Mouse (Mus musculus) hindbrain, embryonic 15.5 days (tissue): Measurements from ENCODE around the gene Fam240b. TPM values are rescaled to one million over a fixed set of nuclear protein-coding genes. Genes with fewer than 3 reads are reported as not detected.

ENCODE experiments used
- ATAC-seq: fragments of 200-750 bp; cut with Nextera tagmentation; 2 replicates; pipeline ENCODE4 v1.8.0; 2017; ENCODE audit warnings: low read depth, moderate number of reproducible peaks, moderate TSS enrichment; ENCODE audit not compliant: low FRiP score
- H3K27ac ChIP-seq: fragments of 300-500 bp; sonication (generic); replicated peaks from 2 replicates; pipeline ENCODE4 v1.5.1; 2015; ENCODE audit warnings: mild to moderate bottlenecking, inconsistent platforms
- H3K27me3 ChIP-seq: fragments of 300-500 bp; sonication (generic); 2 replicates; pipeline ENCODE4 v1.6.1; 2015; ENCODE audit warnings: control low read depth, inconsistent platforms
- H3K36me3 ChIP-seq: fragments of 300-500 bp; sonication (generic); 2 replicates; pipeline ENCODE4 v1.6.1; 2015; ENCODE audit warnings: control low read depth, inconsistent platforms
- H3K4me1 ChIP-seq: fragments of 300-500 bp; sonication (generic); replicated peaks from 2 replicates; pipeline ENCODE4 v1.6.1; 2015; ENCODE audit warnings: control low read depth, inconsistent platforms
- H3K4me2 ChIP-seq: fragments of 300-500 bp; sonication (generic); 2 replicates; pipeline ENCODE4 v1.6.1; 2015; ENCODE audit warnings: moderate library complexity, mild to moderate bottlenecking, inconsistent platforms
- H3K4me3 ChIP-seq: fragments of 300-500 bp; sonication (generic); 2 replicates; pipeline ENCODE4 v1.5.1; 2015; ENCODE audit warnings: mild to moderate bottlenecking, inconsistent platforms
- H3K9ac ChIP-seq: fragments of 300-500 bp; sonication (generic); 2 replicates; pipeline ENCODE4 v1.6.1; 2015; ENCODE audit warnings: inconsistent platforms
- H3K9me3 ChIP-seq: fragments of 300-500 bp; sonication (generic); 2 replicates; pipeline ENCODE4 v1.6.1; 2016; ENCODE audit warnings: control low read depth, inconsistent platforms
- WGBS: fragments of 180-500 bp; shearing (Covaris S2); methylation state at CpG from one replicate; pipeline ENCODE4 v1.1.7; 2015; 5-methylcytosine and 5-hydroxymethylcytosine counted together
- polyA plus RNA-seq: library from polyadenylated mRNA; unstranded; fragments of >200 nt; fragmentation: Nextera tagmentation; extraction: Ambion mirVana; gene quantifications from 2 replicates; pipeline ENCODE4 v1.2.1, GENCODE M21; 2015

Fam240b gene
- polyA plus RNA-seq, 1 experiment from 2014 or later, result not detected

DNA sequence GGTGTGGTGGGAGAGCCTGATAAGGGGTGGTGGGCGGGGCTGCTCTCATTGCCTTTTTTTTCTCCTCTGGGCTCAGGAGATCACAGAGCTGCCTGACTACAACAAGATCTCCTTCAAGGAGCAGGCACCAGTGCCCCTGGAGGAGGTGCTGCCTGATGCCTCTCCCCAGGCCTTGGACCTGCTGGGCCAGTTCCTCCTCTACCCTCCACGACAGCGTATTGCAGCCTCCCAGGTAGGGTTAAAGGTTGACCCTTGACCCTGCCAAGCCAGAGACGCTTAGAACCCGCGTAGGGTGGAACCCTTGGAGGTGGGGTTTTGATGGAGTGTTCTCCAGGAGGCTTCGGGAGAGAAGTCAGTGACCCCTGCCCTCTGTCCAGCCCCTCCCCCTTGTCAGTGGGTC lies 59.8 kb downstream of the Fam240b start:
- Histone ChIP-seq H3K27me3 (no peaks in the 10 kb centered on the region), H3K9ac (no peak overlapping the region), H3K27ac (no peak overlapping the region), H3K4me2 (no peak overlapping the region), H3K9me3 (no peaks in the 10 kb centered on the region), H3K36me3 (peaks cover 8% of the 10 kb centered on the region; the same call in 1 of the 2 replicates), H3K4me1 (peaks cover 12% of the 10 kb centered on the region), H3K4me3 (no peak overlapping the region)
- 75% methylated on average over 7 of the region's 7 CpGs for WGBS
- ATAC-seq, result no peak

- Histone ChIP-seq H3K4me3 (peak within 1 kb of the TSS; percentile 80), H3K9me3 (no peaks in the 10 kb centered on the region), H3K27ac (peak within 1 kb of the TSS; percentile 91), H3K4me1 (peaks cover 18% of the 10 kb centered on the region), H3K4me2 (peak within 1 kb of the TSS; percentile 79), H3K27me3 (no peaks in the 10 kb centered on the region), H3K36me3 (no peaks in the 10 kb centered on the region), H3K9ac (peak within 1 kb of the TSS; percentile 65)
- ATAC-seq, result peak; percentile 99
- under 1% methylated on average over 57 of the region's 57 CpGs for WGBS
These were observed 65.3 kb downstream of the Fam240b start, which contains the start of gene Cdk20 for GRCm38 (mm10) chr13:64432017-64432995. Gene Cdk20 (plus strand): TSS chr13:64432314.

Other genes with a start within 250 kb of the Fam240b start
- 2.3 and 3.3 TPM in 2 replicates for gene Cdc14b, start 222.5 kb downstream of the Fam240b start, polyA plus RNA-seq
- gene Aaed1, start 185.1 kb downstream of the Fam240b start, polyA plus RNA-seq, result 13.4 and 13.7 TPM in 2 replicates
- 152 and 162 TPM in 2 replicates for gene Ctsl, start 126.9 kb downstream of the Fam240b start, polyA plus RNA-seq
- 22.4 and 28.1 TPM in 2 replicates for gene Cdk20, start 65.5 kb downstream of the Fam240b start, polyA plus RNA-seq